Mouse (Mus musculus): Measurements from ENCODE around the gene Slc9a2.
"Not testable (repeated sequence)": the region's sequence is repeated elsewhere in the genome, so short reads cannot be mapped to it uniquely, and the experiment has no call there.

Gene Slc9a2

DNA sequence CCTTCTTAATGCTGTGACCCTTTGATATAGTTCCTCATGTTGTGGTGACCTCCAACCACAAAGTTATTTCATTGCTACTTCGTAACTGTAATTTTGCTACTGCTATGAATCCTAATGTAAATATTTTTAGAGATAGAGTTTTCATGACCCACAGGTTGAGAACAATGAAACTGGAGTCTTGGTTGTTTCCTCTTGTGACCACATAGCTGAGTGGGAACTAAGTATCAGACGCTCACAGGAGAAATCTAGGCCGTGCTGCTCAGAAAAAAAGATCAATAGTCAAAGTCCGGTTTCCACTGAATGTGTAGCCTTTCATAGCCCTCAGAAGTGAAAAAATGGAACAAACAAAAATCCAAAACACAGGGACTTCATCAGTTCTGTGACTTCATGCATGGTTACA is 24.7 kb downstream of the Slc9a2 start:
- no peak for DNase-seq (ENCODE audit: inconsistent age in 2 of 2, low spot score in 1 of 2)

DNA sequence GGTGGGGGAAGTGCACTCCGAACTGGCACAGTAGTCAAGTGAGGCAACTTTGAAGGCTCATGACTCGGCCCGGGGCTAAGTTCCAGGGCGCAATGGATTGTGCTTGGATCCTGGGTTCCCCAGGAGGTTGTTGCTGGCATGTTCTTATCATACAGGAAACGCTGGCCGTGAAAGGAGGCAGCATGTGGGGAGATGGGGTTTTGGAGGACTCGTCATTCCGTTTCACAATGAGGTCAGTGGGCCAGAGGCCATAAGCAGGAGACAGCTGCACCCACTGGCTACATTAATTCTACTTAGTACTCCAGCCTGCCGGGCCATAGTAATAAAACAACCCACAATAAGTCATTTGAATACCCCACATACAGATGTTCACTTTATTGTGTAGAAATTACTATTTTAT is 34.6 kb downstream of the Slc9a2 start:
- DNase-seq (ENCODE audit: inconsistent age in 2 of 2, low spot score in 1 of 2): peak in 1 of 2 experiments; percentile 21

GRCm38 (mm10) chr1:40726051-40726450 is 45.7 kb downstream of the Slc9a2 start:
- DNase-seq (ENCODE audit: inconsistent age in 2 of 2, low spot score in 1 of 2): no peak

- DNase-seq (ENCODE audit: inconsistent age in 2 of 2, low spot score in 1 of 2): no peak
Measured at GRCm38 (mm10) chr1:40727404-40727803, 47.0 kb downstream of the Slc9a2 start.

- no peak for DNase-seq (ENCODE audit: inconsistent age in 2 of 2, low spot score in 1 of 2)
Measured at GRCm38 (mm10) chr1:40728636-40729035, 48.3 kb downstream of the Slc9a2 start.

- DNase-seq (ENCODE audit: inconsistent age in 2 of 2, low spot score in 1 of 2): no peak
Measured at GRCm38 (mm10) chr1:40737671-40738070, 57.3 kb downstream of the Slc9a2 start.

- not testable (repeated sequence) for DNase-seq (ENCODE audit: inconsistent age in 2 of 2, low spot score in 1 of 2)
Measured at GRCm38 (mm10) chr1:40738246-40738645, 57.9 kb downstream of the Slc9a2 start.

- DNase-seq (ENCODE audit: inconsistent age in 2 of 2, low spot score in 1 of 2): no peak
Measured at GRCm38 (mm10) chr1:40740739-40741138, 60.4 kb downstream of the Slc9a2 start.

- DNase-seq (ENCODE audit: inconsistent age in 2 of 2, low spot score in 1 of 2): no peak
Measured at GRCm38 (mm10) chr1:40746089-40746488, 65.7 kb downstream of the Slc9a2 start.

DNA sequence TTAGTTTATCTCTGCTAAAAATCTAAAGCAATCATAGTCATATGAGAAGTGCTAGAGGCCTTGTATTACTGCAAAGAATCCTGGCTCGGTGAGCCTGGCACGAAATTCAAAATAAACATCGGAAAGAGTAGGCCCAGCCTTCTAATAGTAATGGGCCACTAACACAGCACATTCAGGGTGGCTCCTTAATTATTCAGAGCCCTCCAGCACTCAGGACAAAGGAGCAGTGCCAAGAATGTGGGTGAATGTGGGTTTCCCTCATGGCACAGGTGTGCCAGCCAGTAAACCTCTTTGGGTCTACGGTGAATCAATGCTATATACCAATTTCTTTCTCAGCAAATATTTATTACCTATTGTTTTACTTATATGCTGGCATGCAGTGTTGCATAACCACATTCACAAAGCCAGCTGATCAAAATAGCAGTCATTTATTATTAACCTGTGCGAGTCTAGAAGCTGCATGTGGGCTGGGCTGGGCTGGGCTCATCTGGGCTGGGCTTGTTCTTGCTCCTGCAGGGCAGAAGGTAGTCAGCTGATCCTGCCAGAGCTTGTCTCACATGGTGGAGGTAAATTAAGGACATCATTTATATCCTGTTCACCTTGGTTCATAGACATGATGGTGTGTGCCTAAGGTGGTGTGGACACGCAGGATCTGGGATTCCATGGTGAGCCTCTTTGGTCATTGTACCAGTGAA is 79.5 kb downstream of the Slc9a2 start:
- no peak for DNase-seq (ENCODE audit: inconsistent age in 2 of 2, low spot score in 1 of 2)

GRCm38 (mm10) chr1:40764042-40764441 is 83.7 kb downstream of the Slc9a2 start:
- no peak for DNase-seq (ENCODE audit: inconsistent age in 2 of 2, low spot score in 1 of 2)

GRCm38 (mm10) chr1:40764701-40765275 is 84.4 kb downstream of the Slc9a2 start:
- no peak for DNase-seq (ENCODE audit: inconsistent age in 2 of 2, low spot score in 1 of 2)

DNA sequence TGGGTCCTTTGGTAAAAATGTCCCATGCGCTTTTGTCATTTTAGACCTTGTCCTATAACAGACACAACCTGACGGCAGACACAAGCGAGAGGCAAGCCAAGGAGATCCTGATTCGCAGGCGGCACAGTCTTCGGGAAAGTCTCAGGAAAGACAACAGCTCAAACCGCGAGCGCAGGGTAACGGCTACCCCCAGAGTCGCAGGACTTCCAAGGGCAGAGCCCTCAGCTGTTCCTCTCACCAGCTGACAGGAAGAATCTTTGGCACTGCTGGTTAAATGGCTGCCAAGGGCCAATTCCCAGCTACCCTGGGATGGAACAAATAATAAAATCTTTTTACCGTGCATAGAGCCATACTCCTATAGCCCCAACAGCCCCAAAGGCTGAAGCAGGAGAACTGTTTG is 85.1 kb downstream of the Slc9a2 start:
- DNase-seq (ENCODE audit: inconsistent age in 2 of 2, low spot score in 1 of 2): no peak

DNA sequence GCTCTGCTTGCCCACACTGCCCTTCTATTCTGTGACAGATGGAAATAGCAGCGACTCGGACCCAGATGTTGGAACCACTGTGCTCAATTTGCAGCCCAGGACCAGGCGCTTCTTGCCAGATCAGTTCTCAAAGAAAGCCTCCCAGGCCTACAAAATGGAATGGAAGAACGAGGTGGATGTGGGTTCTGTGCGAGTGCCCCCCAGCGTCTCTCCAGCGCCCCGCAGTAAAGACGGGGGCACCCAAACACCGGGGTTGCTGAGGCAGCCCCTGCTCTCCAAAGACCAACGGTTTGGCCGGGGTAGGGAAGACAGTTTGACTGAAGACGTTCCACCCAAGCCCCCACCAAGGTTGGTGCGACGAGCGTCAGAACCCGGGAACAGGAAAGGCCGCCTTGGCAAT is 87.2 kb downstream of the Slc9a2 start:
- no peak for DNase-seq (ENCODE audit: inconsistent age in 2 of 2, low spot score in 1 of 2)

- DNase-seq (ENCODE audit: inconsistent age in 2 of 2, low spot score in 1 of 2): peak; percentile 17 to 74
Measured at GRCm38 (mm10) chr1:40768606-40769005, 88.2 kb downstream of the Slc9a2 start.

GRCm38 (mm10) chr1:40769331-40769894 is 89.0 kb downstream of the Slc9a2 start:
- no peak for DNase-seq (ENCODE audit: inconsistent age in 2 of 2, low spot score in 1 of 2)

DNA sequence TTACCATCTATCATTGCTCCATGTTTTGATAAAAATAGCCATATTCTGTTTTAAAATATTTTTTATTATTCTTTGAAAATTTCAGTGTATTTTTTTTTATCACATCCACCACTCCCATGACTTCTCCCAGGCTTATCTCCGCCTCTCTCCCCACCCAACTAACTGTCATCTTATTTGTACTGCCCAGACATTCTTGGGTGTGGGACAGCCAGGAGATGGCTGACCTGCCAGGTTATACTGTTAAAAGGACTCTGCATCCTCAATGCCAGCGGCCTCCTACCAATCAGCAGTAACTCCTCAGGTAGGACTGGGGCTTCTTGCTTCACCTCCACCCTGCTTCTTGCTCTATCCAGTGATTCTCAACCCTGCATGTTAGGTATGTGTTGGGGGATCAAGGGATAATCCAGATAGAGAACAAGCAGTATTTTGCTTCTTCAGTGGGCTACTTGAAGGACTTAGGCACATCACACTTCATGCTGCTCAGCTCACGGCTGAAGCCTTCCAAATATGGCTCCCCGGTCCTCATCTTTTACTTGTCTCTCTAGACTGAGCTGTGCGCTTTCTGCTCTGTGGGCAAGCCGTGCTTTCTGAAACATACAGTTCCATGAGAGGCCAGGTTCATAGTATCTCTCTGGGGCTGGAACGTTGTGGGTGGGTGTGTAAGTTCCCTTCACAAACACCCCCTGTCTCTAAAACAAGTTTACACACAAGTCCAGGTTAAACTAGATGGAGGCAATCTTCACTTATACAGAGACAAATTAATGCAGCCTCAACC is 91.0 kb downstream of the Slc9a2 start:
- no peak for DNase-seq (ENCODE audit: inconsistent age in 2 of 2, low spot score in 1 of 2)

- no peak for DNase-seq (ENCODE audit: inconsistent age in 2 of 2, low spot score in 1 of 2)
Measured at GRCm38 (mm10) chr1:40773234-40773633, 92.9 kb downstream of the Slc9a2 start.

DNA sequence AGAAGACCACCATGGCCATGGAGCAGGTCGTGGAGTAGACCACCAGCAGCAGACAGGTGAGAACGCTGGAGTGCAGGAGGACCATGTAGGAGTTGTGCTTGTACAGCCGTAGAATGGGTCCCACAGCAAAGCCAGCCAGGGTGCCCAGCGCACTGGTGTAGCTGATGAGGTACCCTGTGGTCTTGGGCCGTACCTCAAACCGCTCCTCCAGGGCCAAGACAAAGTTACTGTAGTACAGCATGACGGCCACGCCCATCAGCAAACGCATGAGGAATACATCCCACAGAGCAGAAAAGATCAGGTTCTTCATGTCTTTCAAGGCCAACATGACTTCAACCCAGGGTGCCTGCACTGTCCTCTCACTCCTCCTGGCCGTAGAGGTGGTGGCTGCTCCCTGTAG is 93.7 kb downstream of the Slc9a2 start:
- no peak for DNase-seq (ENCODE audit: inconsistent age in 2 of 2, low spot score in 1 of 2)

DNA sequence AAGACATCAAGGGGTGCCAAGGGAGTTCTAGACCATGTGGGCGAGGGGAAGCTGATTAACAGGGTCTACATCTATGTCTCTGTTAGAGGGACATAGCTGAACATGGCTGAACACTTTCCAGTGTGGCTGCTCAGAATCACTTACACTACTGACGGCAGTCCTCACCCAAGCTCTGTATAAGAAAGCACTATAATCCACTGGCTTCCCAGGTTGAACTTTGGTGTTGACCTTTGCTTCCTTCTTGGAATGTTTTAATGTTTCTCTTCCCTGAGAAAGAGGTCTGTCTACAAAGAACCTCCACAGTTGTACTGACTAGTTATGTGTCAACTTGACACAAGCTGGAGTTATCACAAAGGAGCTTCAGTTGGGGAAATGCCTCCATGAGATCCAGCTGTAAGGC is 95.7 kb downstream of the Slc9a2 start:
- no peak for DNase-seq (ENCODE audit: inconsistent age in 2 of 2, low spot score in 1 of 2)

DNA sequence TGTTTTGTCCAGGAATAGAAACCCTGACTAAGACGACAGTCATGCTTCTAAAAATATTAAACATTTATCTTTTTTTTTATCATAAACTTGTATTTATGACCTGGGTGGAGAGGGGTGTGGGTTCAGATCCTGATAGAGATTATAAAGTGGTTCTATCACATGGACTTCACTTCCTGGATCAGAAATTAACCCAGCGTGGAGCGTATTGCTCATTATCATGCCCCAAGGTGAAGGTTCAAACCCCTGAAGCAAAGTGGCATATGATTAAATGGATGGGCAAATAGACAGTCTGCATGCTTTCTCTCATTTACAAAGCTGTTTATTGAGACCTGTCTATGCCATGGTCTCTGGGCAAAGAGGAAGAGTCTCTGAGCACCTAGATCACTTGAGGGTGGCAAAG is 96.4 kb downstream of the Slc9a2 start:
- no peak for DNase-seq (ENCODE audit: inconsistent age in 2 of 2, low spot score in 1 of 2)

GRCm38 (mm10) chr1:40783450-40783849 is 103.1 kb downstream of the Slc9a2 start:
- DNase-seq (ENCODE audit: inconsistent age in 2 of 2, low spot score in 1 of 2): no peak
